Mouse (Mus musculus) intestine, embryonic 14.5 days (tissue): ENCODE measurements at regions not wholly inside any gene's neighbourhood (a gene's known extent, or its start where the extent isn't known, plus 50 kb on each side); places are given as distances from the start of the nearest gene placed in this dataset.

Experiments used
- ATAC-seq: fragments of 200-750 bp; cut with Nextera tagmentation; replicated peaks from 2 replicates; pipeline ENCODE4 v1.8.0; 2017; ENCODE audit warnings: low read depth, moderate number of reproducible peaks, moderate TSS enrichment, moderate library complexity; ENCODE audit not compliant: low FRiP score, low TSS enrichment
- DNase-seq: peaks from one replicate; pipeline ENCODE4 v3.0.0-alpha.2; 2018; ENCODE audit warnings: low spot score
- H3K27ac ChIP-seq: fragments of 300-500 bp; sonication (generic); 2 replicates; pipeline ENCODE4 v1.5.1; 2014; ENCODE audit warnings: low read depth, mild to moderate bottlenecking, control low read depth
- H3K27me3 ChIP-seq: fragments of 300-500 bp; sonication (generic); replicated peaks from 2 replicates; pipeline ENCODE4 v1.6.1; 2014; ENCODE audit warnings: low read length, control low read depth; ENCODE audit not compliant: control insufficient read depth, insufficient read depth
- H3K36me3 ChIP-seq: fragments of 300-500 bp; sonication (generic); 2 replicates; pipeline ENCODE4 v1.6.1; 2014; ENCODE audit warnings: low read length, control low read depth; ENCODE audit not compliant: control insufficient read depth, insufficient read depth
- H3K4me1 ChIP-seq: fragments of 300-500 bp; sonication (generic); replicated peaks from 2 replicates; pipeline ENCODE4 v1.6.1; 2014; ENCODE audit warnings: low read length, control low read depth, mixed read lengths; ENCODE audit not compliant: control insufficient read depth, insufficient read depth
- H3K4me2 ChIP-seq: fragments of 300-500 bp; sonication (generic); 2 replicates; pipeline ENCODE4 v1.6.1; 2014; ENCODE audit warnings: low read length
- H3K4me3 ChIP-seq: fragments of 300-500 bp; sonication (generic); 2 replicates; pipeline ENCODE4 v1.5.1; 2014; ENCODE audit warnings: low read depth, low read length, control low read depth, mixed read lengths
- H3K9ac ChIP-seq: fragments of 300-500 bp; sonication (generic); 2 replicates; pipeline ENCODE4 v1.6.1; 2014; ENCODE audit warnings: mild to moderate bottlenecking, low read length
- H3K9me3 ChIP-seq: fragments of 300-500 bp; sonication (generic); 2 replicates; pipeline ENCODE4 v1.6.1; 2016; ENCODE audit warnings: low read length, control low read depth; ENCODE audit not compliant: control insufficient read depth
- WGBS: fragments of 180-500 bp; shearing (Covaris S2); extraction: QIAGEN DNeasy Blood & Tissue Kit; methylation state at CpG from one replicate; pipeline ENCODE4 v1.1.7; 2014; 5-methylcytosine and 5-hydroxymethylcytosine counted together

GRCm38 (mm10) chr10:99430175-99430574 is 167.1 kb downstream of the Dusp6 start:
- no peak for DNase-seq
- Histone ChIP-seq H3K4me3 (no peak overlapping the region), H3K4me1 (no peaks in the 10 kb centered on the region), H3K4me2 (no peak overlapping the region), H3K9ac (no peak overlapping the region), H3K27ac (no peak overlapping the region), H3K9me3 (no peaks in the 10 kb centered on the region), H3K36me3 (no peaks in the 10 kb centered on the region), H3K27me3 (no peaks in the 10 kb centered on the region)
- ATAC-seq, result no peak
- 82% methylated on average over 9 of the region's 9 CpGs for WGBS

DNA sequence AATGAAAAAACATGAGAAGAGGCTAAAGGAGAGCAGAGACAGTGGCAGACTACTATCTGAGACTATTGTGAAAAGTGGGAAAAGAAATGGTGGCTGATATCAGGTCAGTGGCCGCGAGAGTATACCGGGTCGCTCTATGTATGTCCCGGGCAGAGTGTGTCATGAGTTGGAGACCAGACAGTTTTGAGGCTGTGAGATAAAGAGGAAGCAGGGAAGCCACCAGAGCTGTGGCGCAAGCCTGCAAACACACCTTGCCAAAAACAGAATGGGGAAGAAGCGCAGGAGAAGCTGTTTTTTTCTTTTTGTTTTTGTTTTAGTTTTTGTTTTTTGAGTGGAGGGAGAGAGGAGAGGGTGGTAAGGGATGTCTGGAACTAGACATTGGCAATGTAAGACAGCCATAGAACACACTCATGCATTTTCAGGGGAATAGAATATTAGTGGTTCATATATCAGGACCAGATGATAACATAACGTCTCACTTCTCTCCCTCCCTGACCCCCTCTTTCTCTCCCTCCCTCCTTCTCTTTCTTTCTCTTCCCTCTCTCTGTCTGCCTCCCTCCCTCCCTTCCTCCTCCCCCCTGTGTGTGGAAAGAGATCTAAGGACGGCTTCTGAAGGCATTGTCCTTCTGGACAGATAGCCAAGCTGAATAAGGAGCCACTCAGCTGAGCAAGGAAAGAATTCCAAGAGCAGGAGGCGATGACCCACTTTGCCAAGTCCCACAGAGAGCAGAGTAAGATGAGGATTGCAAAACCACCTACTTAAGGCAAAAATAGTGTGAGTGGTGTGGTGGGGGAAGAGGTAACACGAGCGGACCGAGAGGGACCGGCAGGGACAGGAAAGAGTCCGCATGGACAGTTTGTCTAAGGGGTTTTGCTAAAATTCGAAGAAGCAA is 167.9 kb downstream of the Dusp6 start:
- Histone ChIP-seq H3K27ac (no peak overlapping the region), H3K4me3 (no peak overlapping the region), H3K27me3 (no peaks in the 10 kb centered on the region), H3K4me2 (no peak overlapping the region), H3K4me1 (no peaks in the 10 kb centered on the region), H3K9me3 (no peaks in the 10 kb centered on the region), H3K9ac (no peak overlapping the region), H3K36me3 (no peaks in the 10 kb centered on the region)
- DNase-seq (no peak), ATAC-seq (no peak)
- 80% methylated on average over 16 of the region's 16 CpGs for WGBS

DNA sequence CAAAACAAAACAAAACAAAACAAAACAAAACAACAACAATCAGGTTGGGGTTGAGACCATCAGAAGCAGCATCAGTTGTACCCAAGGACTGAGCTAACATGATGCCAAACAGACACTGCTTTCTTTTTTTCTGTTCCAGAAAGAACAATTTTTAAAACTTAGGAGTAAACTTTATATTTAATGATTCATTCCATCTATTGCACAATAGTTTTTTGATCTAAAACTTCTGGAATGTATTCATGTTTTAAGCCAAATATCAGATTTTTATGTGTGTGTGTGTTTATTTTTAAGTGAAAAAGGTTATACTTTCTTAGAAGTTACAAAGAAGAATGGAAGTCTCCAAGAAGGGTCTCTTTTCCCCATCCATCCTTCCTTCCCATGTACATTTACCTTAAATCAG is 174.0 kb downstream of the Dusp6 start:
- Histone ChIP-seq H3K9me3 (no peaks in the 10 kb centered on the region), H3K9ac (no peak overlapping the region), H3K36me3 (no peaks in the 10 kb centered on the region), H3K27me3 (no peaks in the 10 kb centered on the region), H3K4me3 (no peak overlapping the region), H3K27ac (no peak overlapping the region), H3K4me1 (no peaks in the 10 kb centered on the region), H3K4me2 (no peak overlapping the region)
- ATAC-seq (no peak), DNase-seq (no peak)

GRCm38 (mm10) chr10:99440169-99440568 is 177.1 kb downstream of the Dusp6 start:
- DNase-seq (no peak), ATAC-seq (no peak)
- no peak overlapping the region for H3K9ac ChIP-seq
- no peak overlapping the region for H3K4me3 ChIP-seq
- H3K27ac ChIP-seq, result no peak overlapping the region
- H3K27me3 ChIP-seq, result no peaks in the 10 kb centered on the region
- H3K4me1 ChIP-seq, result no peaks in the 10 kb centered on the region
- no peak overlapping the region for H3K4me2 ChIP-seq
- WGBS, result 89% methylated on average over 5 of the region's 5 CpGs
- H3K36me3 ChIP-seq, result no peaks in the 10 kb centered on the region
- H3K9me3 ChIP-seq, result 0 out of 2 replicates have a peak, but pooled peaks cover 2% of the 10 kb centered on the region

DNA sequence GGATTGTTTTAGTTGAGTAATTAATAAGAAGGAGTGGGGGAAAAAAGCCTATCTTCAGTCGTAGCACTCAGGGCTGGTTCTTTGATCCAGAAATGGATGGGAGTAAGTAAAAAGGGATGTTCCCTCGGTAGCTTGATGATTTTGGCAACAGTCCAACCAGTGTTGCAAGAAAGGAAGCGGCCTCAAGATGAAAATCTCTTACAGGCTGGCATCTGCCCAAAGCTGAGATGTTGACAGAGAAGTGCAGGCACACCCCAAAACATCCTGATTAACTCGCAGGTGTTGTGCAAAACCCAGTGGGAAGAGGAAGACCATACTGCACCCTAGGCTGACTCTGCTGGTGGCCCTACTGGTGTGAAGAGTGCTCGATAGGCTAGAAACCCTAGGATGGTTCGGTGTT is 178.0 kb downstream of the Dusp6 start:
- Histone ChIP-seq H3K27ac (no peak overlapping the region), H3K4me1 (no peaks in the 10 kb centered on the region), H3K9me3 (0 out of 2 replicates have a peak, but pooled peaks cover 3% of the 10 kb centered on the region), H3K4me2 (no peak overlapping the region), H3K27me3 (no peaks in the 10 kb centered on the region), H3K9ac (no peak overlapping the region), H3K36me3 (no peaks in the 10 kb centered on the region), H3K4me3 (no peak overlapping the region)
- ATAC-seq, result no peak
- 44% methylated on average over 6 of the region's 6 CpGs for WGBS
- DNase-seq, result no peak

GRCm38 (mm10) chr10:99441931-99442330 is 178.9 kb downstream of the Dusp6 start:
- no peak overlapping the region for H3K27ac ChIP-seq

DNA sequence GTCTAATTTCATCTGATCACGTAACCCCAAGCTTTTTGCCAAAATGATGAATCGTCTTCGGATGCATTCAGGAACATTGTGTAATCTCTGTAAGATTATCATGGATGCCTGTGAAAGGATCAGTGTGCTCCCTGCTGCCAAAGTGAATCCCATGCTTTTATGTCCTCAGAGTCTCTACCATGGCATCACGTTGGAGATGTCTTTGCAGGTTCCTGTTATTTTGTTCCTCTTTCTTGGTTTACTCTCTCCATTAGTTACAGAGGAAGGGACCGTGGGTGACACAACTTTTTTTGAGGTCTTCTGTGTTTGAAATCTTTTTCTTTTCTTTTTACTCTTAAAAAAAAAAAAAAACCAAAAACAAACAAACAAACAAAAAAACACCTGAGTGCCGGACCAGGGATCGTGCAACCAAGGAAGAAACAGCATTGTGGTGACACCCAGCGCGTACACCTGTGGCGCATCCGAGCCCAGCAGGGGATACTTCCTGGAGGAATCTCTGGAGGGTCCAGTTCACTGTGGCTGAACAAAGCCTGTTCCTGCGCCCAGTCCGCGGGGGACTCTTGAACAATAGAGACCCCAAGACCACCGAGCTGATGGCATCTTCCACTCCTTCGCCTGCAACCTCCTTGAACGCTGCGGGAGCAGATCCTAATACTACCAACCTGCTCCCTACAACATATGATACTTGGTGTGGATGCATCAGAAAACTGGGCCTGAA is 180.6 kb downstream of the Dusp6 start:
- no peak for ATAC-seq
- WGBS, result 92% methylated on average over 18 of the region's 18 CpGs
- no peaks in the 10 kb centered on the region for H3K4me1 ChIP-seq
- H3K4me2 ChIP-seq, result no peak overlapping the region
- no peaks in the 10 kb centered on the region for H3K27me3 ChIP-seq
- H3K9ac ChIP-seq, result no peak overlapping the region
- H3K4me3 ChIP-seq, result no peak overlapping the region
- 0 out of 2 replicates have a peak, but pooled peaks cover 3% of the 10 kb centered on the region for H3K9me3 ChIP-seq
- no peak overlapping the region for H3K27ac ChIP-seq
- H3K36me3 ChIP-seq, result no peaks in the 10 kb centered on the region
- DNase-seq, result no peak

More at GRCm38 (mm10) chr10:99441931-99442330, 178.9 kb downstream of the Dusp6 start:
- Histone ChIP-seq H3K9ac (no peak overlapping the region), H3K36me3 (no peaks in the 10 kb centered on the region), H3K4me1 (no peaks in the 10 kb centered on the region), H3K9me3 (0 out of 2 replicates have a peak, but pooled peaks cover 3% of the 10 kb centered on the region), H3K4me3 (no peak overlapping the region), H3K4me2 (no peak overlapping the region), H3K27me3 (no peaks in the 10 kb centered on the region)
- ATAC-seq (no peak), DNase-seq (no peak)
- WGBS, result 41% methylated on average over 10 of the region's 10 CpGs

DNA sequence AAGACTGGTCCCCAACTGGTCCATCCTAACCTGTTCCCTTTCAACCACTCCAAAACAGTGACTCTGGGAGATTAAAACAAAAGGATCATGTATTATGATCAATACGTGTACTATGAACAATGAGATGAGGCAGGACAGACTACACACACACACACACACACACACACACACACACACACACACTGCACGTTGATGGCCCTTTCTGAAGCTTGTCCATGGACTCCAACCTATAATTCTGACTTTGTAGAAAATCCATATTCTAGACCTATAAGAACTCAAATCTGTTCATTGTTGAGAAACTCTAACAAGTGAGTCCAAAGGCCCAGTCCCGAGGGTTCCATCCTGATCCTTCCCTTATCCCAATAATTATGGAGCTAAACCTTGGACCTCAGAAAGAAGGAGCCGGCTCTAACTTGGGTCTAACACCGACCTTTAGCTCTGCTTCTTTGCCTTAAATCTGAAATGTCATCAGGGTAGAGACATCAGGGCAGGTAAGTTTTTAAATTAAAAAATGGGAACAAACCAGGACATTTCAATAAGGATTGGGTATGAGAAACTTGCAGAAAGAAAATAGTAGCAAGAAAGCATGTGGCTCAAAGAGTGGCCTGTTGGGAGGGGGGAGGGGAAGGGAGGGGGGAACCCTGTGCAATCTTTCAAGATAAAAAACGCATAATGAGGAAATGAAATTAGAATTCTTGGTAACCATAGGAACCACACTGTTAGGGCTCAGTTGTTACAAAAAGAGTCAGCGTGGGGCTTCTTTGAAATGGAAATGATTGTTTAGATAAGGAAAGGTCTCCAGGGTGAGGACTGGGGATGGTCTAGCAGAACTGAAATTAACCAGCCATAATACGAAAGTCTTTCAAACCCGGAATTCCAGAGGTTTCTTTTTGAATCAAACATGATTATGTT is 187.9 kb downstream of the Dusp6 start:
- no peak for ATAC-seq
- WGBS, result 48% methylated on average over 9 of the region's 9 CpGs

More for the DNA sequence above, 187.9 kb downstream of the Dusp6 start:
- Histone ChIP-seq H3K4me3 (no peak overlapping the region), H3K27ac (no peak overlapping the region), H3K9me3 (no peaks in the 10 kb centered on the region), H3K4me2 (no peak overlapping the region), H3K4me1 (no peaks in the 10 kb centered on the region), H3K27me3 (no peaks in the 10 kb centered on the region), H3K36me3 (no peaks in the 10 kb centered on the region), H3K9ac (no peak overlapping the region)
- no peak for DNase-seq
